Mouse (Mus musculus) central nervous system, embryonic 18 days (tissue): ENCODE results near the gene Shc1. TPM values are rescaled to one million over a fixed set of nuclear protein-coding genes. Genes with fewer than 3 reads are reported as not detected.

Experiments
- polyA plus RNA-seq: library from polyadenylated mRNA; depleted of rRNA; stranded (reverse); fragments of >200 nt; gene quantifications from 2 replicates; pipeline ENCODE4 v1.2.3, GENCODE M21; 2012; rRNA removed

Shc1 gene
- polyA plus RNA-seq: 19.4 and 22.6 TPM in 2 replicates

DNA sequence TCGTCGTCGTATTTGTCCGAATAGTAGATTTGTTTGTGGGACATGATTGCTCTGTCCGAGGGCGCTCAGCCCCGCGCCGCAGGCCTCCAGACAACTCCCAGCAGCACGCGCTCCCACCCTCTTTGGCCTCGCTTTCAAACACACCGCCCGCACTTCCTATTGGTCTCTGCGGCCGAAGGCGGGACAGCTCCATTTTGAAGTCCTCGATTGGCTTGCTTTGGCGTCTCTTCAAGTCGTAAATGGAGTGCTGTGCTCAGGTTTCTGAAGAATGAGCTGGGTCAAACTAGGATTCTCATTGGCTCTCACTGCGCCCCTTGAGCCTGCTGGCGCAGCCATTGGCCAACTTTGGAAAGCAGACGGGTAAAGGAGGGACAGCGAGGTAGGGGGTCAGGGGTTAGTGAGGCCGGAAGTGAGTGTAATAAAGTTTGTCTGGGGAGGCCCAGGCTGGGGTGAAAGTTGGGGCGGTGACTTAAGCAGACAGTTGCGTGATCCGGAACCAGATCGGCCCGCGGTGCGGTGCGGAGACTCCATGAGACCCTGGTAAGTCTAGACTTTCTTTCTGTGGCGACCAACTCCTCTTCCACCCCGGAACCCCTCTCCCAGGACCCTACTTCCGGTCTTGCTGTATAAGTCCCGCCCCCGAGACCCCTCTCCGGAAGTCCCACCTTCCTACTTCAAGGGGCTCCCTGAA is at the start of gene Shc1, which contains the start of gene Cks1b:
TSS of gene Shc1 (plus strand) at position 274 of the 691 bp plus-strand sequence.
TSS of gene Cks1b (minus strand) at position 214 of the 691 bp plus-strand sequence.

DNA sequence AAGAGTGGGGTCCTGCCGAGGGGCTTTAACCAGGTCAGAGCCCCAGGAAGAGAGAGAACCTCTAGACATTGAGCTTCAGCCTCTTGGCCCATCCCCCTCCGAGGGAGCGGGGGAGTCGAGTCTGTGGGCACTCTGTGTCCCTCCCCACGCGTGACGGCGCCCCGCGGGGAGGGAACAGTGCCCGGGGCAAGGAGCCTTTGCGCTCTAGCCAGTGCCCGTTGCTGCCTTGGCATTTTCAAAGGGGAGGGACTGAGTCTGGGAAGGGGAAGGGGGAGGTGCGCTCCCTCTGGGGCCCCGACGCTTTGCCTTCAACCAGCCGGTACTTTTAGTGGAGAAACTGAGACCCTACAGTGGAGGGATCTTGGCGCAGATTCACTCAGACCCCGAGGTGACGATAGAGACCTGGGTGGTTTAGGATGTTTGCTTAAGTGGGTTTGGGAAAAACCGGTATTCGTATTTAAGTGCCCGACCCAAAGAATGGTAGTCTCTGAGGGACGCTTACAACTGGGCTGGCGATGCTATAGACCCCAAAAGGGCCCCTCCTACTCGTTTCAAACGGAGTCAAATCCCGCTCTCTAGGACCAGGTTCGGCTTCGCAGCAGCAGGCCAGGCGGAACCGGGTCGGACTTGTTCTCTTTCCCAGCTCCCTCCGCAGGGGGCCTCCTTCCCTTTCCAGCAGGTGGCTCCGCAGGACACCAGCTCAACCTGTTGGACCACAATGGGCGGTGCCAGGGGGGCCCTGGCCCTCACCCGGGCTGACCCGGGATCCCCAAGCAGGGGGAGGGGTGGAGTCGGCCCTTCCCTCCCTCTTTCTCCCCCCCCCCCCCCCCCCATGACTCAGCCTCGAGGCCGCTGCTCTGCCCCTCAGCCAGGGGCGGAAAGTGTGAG is 24.0 kb upstream of the Shc1 start, which contains the start of gene Zbtb7b:
TSS of gene Zbtb7b (minus strand) at position 771 of the 888 bp plus-strand sequence.

GRCm38 (mm10) chr3:89402693-89403092 is 15.6 kb upstream of the Shc1 start, which contains the start of gene Lenep:
Gene Lenep, minus strand, starts transcription at chr3:89402793.

DNA sequence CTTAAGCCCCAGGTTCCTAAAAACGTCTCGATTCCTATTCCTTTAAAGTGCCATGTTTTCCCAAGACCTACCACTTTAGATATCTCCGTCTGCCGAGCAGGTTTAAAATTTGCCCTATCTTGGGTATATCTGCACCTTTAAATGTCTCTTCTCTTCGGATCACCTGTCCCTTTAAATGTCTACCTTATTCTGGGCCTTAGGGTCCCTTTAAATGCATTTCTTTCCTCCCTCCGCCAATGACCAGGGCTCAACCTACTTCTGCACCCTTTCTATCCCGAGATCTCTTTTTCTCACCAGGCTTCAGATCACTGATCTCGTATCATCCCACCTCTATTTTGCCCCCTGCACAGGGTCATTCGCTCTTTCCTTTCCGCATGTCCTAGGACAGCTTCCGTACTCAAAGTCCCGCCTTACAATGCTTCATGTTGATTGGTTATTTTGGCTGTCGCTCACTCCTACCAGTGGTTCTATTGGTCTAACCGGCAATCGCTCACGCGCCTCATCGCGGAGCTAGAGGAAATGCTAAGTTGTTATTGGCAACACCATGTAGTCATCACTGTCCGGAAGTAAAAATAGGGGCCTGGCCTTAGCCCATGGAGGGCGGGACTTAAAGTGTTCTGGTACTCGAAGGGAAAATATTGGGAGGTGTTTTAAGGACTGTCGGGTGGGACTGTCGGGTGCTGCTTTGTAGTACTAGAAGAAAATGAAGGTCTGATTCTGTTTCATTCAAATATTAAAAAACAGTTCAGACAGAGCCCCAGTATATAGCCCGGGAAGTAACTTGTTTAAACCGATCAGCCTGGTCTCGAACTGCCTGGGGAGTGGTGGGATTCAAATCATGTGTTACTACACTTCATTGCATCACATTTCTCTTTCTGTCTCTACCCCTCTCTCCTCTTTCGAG is 6.5 kb upstream of the Shc1 start, which contains the start of gene Flad1:
TSS of gene Flad1 (minus strand) at position 381 of the 904 bp plus-strand sequence.

DNA sequence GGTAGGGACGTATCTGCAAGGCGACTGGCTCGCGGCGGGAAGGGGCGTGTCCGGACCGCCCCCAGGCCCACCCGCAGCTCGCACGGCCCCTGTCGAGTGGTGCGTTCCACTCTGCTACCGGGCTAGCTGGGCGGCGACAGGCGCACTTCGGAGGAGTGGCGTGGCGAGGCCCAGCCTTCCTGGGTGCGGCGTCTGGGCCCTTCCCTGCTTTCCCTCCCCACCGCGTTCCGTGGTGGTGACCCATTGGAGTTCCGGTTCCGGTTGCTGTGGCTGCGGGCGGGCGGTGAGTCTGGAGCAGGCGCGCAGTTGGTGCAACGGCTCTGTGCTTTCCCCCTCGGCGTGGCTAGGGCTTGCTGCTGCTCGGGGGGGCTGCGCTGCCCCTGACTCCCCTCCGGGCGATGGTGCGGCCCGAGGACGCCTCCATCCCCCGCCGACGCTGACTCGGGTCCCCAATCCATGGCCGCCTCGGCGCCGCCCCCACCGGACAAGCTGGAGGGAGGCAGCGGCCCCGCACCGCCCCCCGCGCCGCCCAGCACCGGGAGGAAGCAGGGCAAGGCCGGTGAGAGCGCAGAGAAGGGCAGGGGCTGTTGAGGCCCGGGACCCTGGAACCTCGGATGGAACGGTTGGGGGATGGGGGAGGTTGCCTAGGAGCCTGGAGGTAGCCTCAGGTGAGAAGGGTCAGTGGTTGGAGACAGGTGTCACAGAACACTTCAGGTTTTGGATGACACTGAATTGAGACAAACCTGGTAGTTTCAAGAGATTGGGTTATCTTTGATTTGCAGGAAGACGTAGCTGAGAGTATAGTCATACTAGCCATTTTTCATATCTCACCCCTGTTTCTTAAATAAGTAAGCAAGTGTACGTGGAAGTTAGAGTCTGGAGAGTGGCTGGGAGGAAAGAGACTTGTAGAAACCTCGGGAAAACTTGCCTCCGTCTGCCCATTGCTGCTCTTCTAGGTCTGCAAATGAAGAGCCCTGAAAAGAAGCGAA is 12.2 kb downstream of the Shc1 start, which contains the start of gene Pygo2:
TSS of gene Pygo2 (plus strand) at position 44 of the 989 bp plus-strand sequence.

DNA sequence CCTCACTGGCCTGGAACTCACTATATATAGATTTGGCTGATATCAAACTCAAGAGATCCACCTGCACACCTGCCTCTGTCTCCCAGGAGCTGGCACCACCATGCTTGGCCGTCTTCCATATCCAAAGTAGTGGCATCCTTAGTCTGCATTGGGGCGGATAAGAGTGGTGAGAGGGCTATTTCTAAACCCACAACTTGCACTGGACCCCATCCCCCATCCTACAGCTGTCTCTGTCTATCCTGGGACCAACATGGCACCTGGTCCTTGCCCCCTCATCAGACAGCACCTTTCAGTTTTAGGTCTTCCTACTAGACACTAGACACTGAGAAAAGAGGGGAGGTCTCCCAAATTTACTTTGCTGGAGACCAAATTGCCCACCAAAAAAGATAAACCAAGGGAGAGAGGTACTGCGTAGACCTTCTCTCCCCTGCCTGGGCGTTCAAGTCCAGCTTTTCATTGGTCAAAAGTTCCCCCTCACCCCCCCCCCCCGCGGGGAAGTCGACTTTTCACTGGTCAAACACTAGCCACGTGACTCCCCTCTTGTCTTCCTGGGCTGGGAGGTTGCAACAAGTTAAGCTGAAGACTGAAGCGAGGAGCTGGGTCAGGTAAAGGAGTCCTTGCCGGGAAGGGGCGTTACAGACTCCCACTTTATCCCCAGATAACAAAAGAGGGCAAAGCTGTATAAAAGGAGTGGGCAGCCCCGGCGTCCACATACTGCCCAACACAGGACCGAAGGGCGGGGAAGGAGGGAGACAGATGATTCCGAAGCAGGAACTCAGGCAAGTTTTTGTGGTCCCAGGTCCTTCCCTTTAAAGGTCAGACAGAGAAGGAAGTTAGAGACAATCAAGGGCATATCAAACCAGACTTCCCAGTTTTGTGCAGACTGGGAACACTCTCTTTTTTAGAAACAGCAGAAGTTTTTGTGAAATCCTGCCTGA is 18.2 kb downstream of the Shc1 start, which contains the start of gene Pbxip1:
TSS of gene Pbxip1 (plus strand) at position 531 of the 938 bp plus-strand sequence.

GRCm38 (mm10) chr3:89454401-89455177 is 36.3 kb downstream of the Shc1 start, which contains the start of gene Pmvk:
Gene Pmvk, plus strand, starts transcription at chr3:89454541.

Other genes with a start within 250 kb of the Shc1 start
- gene Scamp3, start 241.0 kb upstream of the Shc1 start, polyA plus RNA-seq: 116 and 120 TPM in 2 replicates
- 67.2 and 68.9 TPM in 2 replicates for gene Fam189b, start 235.3 kb upstream of the Shc1 start, polyA plus RNA-seq
- 49.4 and 52.2 TPM in 2 replicates for gene Gba, start 215.5 kb upstream of the Shc1 start, polyA plus RNA-seq
- 223 and 225 TPM in 2 replicates for gene Thbs3, start 203.3 kb upstream of the Shc1 start, polyA plus RNA-seq
- 145 and 148 TPM in 2 replicates for gene Mtx1, start 191.4 kb upstream of the Shc1 start, polyA plus RNA-seq
- 4.5 and 5.8 TPM in 2 replicates for gene Muc1, start 189.4 kb upstream of the Shc1 start, polyA plus RNA-seq
- 101 TPM in 2 replicates for gene Krtcap2, start 172.5 kb upstream of the Shc1 start, polyA plus RNA-seq
- gene Trim46, start 172.1 kb upstream of the Shc1 start, polyA plus RNA-seq: 113 and 137 TPM in 2 replicates
- gene Dpm3, start 159.1 kb upstream of the Shc1 start, polyA plus RNA-seq: 140 and 171 TPM in 2 replicates
- gene Slc50a1, start 147.9 kb upstream of the Shc1 start, polyA plus RNA-seq: 53.7 and 53.8 TPM in 2 replicates
- 7.8 and 8.6 TPM in 2 replicates for gene Efna1, start 137.3 kb upstream of the Shc1 start, polyA plus RNA-seq
- gene Efna3, start 95.5 kb upstream of the Shc1 start, polyA plus RNA-seq: 94.2 and 96.9 TPM in 2 replicates
- 12.3 and 13.4 TPM in 2 replicates for gene Efna4, start 80.4 kb upstream of the Shc1 start, polyA plus RNA-seq
- gene Adam15, start 68.4 kb upstream of the Shc1 start, polyA plus RNA-seq: 103 and 104 TPM in 2 replicates
- 0.28 and 0.30 TPM in 2 replicates for gene Dcst2, start 56.5 kb upstream of the Shc1 start, polyA plus RNA-seq
- gene Dcst1, start 53.2 kb upstream of the Shc1 start, polyA plus RNA-seq: 0.07 and 0.17 TPM in 2 replicates
- gene Zbtb7b, start 23.7 kb upstream of the Shc1 start, polyA plus RNA-seq: 3.4 and 3.7 TPM in 2 replicates
- 3.1 and 3.7 TPM in 2 replicates for gene Lenep, start 15.7 kb upstream of the Shc1 start, polyA plus RNA-seq
- 40.6 and 41.9 TPM in 2 replicates for gene Flad1, start 6.6 kb upstream of the Shc1 start, polyA plus RNA-seq
- 57.5 and 61.0 TPM in 2 replicates for gene Cks1b, start 60 bp upstream of the Shc1 start, polyA plus RNA-seq
- gene Pygo2, start 11.8 kb downstream of the Shc1 start, polyA plus RNA-seq: 65.5 and 66.0 TPM in 2 replicates
- 10.4 and 13.0 TPM in 2 replicates for gene Pbxip1, start 18.3 kb downstream of the Shc1 start, polyA plus RNA-seq
- 110 and 117 TPM in 2 replicates for gene Pmvk, start 36.1 kb downstream of the Shc1 start, polyA plus RNA-seq
- 12.9 and 13.2 TPM in 2 replicates for gene Kcnn3, start 101.7 kb downstream of the Shc1 start, polyA plus RNA-seq